Mouse (Mus musculus): Measurements from ENCODE around the gene Pelo. TPM values are rescaled to one million over a fixed set of nuclear protein-coding genes. Genes with fewer than 3 reads are reported as not detected.

The Pelo gene
- polyA plus RNA-seq, 1 experiment = 22.5 TPM

DNA sequence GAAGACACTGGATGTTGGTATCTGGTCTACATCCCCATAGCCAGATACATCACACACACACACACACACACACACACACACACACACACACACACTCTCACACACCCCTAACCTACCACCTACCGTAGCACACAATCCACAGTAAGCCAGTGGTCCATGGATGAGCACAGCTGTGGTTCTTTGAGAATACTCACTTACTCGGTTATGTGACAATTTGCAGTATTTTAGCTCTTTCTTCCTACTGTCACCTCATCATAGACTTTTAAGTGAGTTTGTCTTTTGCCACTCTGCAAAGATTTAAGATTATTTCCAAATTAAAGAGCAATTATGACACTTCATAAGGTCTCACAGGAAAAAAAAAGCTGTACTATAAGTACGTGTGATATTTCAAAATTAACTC, 28.2 kb upstream of the Pelo start:
- Histone ChIP-seq H3K79me3 (ENCODE audit: low read depth) (no peaks in the 10 kb centered on the region), H3K4me3 (ENCODE audit: insufficient read depth, poor library complexity, severe bottlenecking) (no peak overlapping the region), H3K79me2 (ENCODE audit: control insufficient read depth, insufficient read depth) (no peaks in the 10 kb centered on the region), H3K27me3 (ENCODE audit: control insufficient read depth, insufficient read depth, insufficient read length) (no peaks in the 10 kb centered on the region), H3K36me3 (ENCODE audit: control insufficient read depth, insufficient read depth) (no peaks in the 10 kb centered on the region), H3ac (ENCODE audit: control insufficient read depth, insufficient read length, low read depth) (no peak overlapping the region)
- TF ChIP-seq MYOD1 (IDR thresholded peaks at IDR 0.05; ENCODE audit: control insufficient read depth, insufficient read length, low read depth) (no peak), USF1 (IDR thresholded peaks at IDR 0.05; ENCODE audit: low read depth) (no peak), CEBPB (IDR thresholded peaks at IDR 0.05; ENCODE audit: low read depth) (no peak)

DNA sequence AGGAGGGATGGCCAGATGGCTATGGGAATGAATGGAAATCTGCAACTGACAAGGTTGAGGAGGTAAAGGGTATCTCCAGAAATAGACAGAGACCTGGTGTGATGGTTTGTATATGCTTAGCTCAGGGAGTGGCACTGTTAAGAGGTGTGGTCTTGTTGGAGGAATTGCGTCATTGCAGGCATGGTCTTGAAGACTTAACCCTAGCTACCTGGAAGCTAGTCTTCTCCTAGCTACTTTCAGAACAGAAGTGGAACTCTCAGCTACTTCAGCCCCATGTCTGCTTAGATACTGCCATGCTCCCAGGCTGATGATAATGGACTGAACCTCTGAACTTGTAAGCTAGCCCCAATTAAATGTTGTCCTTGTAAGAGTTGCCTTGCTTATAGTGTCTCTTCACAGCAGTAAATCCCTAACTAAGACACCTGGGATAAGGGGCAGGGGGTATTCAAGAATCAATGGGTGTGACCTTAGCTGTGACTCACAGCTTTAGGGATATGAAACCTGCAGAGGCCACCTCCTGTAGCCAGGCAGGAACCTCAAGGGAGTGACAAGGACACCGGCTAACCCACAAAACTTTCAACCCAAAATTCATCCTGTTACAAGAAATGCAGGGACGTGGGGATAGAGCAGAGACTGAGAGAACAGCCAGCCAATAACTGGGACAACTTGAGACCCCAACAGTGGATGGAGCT, 27.1 kb upstream of the Pelo start:
- Histone ChIP-seq H3ac (ENCODE audit: control insufficient read depth, insufficient read length, low read depth) (no peak overlapping the region), H3K4me3 (ENCODE audit: insufficient read depth, poor library complexity, severe bottlenecking) (no peak overlapping the region), H3K36me3 (ENCODE audit: control insufficient read depth, insufficient read depth) (no peaks in the 10 kb centered on the region), H3K27me3 (ENCODE audit: control insufficient read depth, insufficient read depth, insufficient read length) (no peaks in the 10 kb centered on the region), H3K79me2 (ENCODE audit: control insufficient read depth, insufficient read depth) (no peaks in the 10 kb centered on the region), H3K79me3 (ENCODE audit: low read depth) (no peaks in the 10 kb centered on the region)
- TF ChIP-seq CTCF (IDR thresholded peaks at IDR 0.05; ENCODE audit: control insufficient read depth, insufficient read depth, insufficient read length) (no peak), MYOG (IDR thresholded peaks at IDR 0.05; ENCODE audit: control insufficient read depth, extremely low read depth, insufficient read length) (no peak), CEBPB (IDR thresholded peaks at IDR 0.05; ENCODE audit: low read depth) (no peak), FOSL1 (IDR thresholded peaks at IDR 0.05; ENCODE audit: insufficient read depth, low read length, poor library complexity, severe bottlenecking) (no peak), MAX (IDR thresholded peaks at IDR 0.05) (no peak), USF1 (IDR thresholded peaks at IDR 0.05; ENCODE audit: low read depth) (no peak), MYOD1 (IDR thresholded peaks at IDR 0.05; ENCODE audit: control insufficient read depth, insufficient read length, low read depth) (no peak)

DNA sequence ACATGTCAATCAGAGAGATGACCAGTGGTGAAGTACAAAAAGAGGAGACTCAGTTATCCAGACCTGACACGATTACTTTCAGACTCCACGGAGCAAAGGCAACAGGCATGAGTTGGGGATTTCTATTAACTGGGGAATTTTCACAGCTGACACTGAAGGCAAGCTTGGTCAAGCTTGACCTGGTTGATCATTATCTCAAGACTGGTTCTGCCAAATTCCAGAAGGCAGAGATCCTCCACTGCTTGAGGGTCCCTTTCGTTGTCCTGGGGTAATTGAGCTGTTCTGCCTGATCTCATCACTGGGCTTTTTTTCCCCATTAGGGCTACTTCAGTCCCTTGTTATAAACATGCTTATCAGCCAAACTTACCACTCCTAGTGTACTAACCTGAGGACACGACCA, 19.6 kb upstream of the Pelo start:
- TF ChIP-seq MYOD1 (IDR thresholded peaks at IDR 0.05; ENCODE audit: control insufficient read depth, insufficient read length, low read depth) (no peak), MYOG (IDR thresholded peaks at IDR 0.05; ENCODE audit: control insufficient read depth, extremely low read depth, insufficient read length) (no peak)
- Histone ChIP-seq H3K36me3 (ENCODE audit: control insufficient read depth, insufficient read depth) (no peaks in the 10 kb centered on the region), H3K27me3 (ENCODE audit: control insufficient read depth, insufficient read depth, insufficient read length) (no peaks in the 10 kb centered on the region), H3ac (ENCODE audit: control insufficient read depth, insufficient read length, low read depth) (no peak overlapping the region), H3K79me3 (ENCODE audit: low read depth) (no peaks in the 10 kb centered on the region), H3K4me3 (ENCODE audit: insufficient read depth, poor library complexity, severe bottlenecking) (no peak overlapping the region), H3K79me2 (ENCODE audit: control insufficient read depth, insufficient read depth) (no peaks in the 10 kb centered on the region)

DNA sequence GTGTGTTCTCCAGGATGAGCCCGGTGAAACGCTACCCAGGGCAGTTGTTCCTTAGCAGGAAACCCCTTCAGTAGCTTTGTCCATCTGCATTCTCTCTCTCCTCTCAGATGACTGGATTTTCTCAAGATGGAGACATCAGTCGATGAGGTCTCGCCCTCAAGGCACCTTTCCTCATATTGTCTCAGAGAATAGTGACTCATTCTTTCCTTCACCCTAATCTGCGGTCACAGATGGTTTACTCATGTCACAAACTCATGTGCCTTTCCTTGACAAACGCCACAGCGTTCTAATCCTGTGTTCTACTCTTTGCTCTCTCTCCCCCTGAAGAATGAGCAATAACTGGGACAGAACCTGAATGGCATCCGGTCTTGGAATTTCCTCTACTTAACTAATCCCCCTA, 17.4 kb upstream of the Pelo start:
- no peaks in the 10 kb centered on the region for H3K79me3 ChIP-seq (ENCODE audit: low read depth)
- no peak overlapping the region for H3ac ChIP-seq (ENCODE audit: control insufficient read depth, insufficient read length, low read depth)
- no peak overlapping the region for H3K4me3 ChIP-seq (ENCODE audit: insufficient read depth, poor library complexity, severe bottlenecking)
- TF ChIP-seq FOSL1 (IDR thresholded peaks at IDR 0.05; ENCODE audit: insufficient read depth, low read length, poor library complexity, severe bottlenecking) (no peak), USF1 (IDR thresholded peaks at IDR 0.05; ENCODE audit: low read depth) (no peak), MAX (IDR thresholded peaks at IDR 0.05) (no peak), CEBPB (IDR thresholded peaks at IDR 0.05; ENCODE audit: low read depth) (no peak), CTCF (IDR thresholded peaks at IDR 0.05; ENCODE audit: control insufficient read depth, insufficient read depth, insufficient read length) (no peak), MYOG (IDR thresholded peaks at IDR 0.05; ENCODE audit: control insufficient read depth, extremely low read depth, insufficient read length) (no peak), MYOD1 (IDR thresholded peaks at IDR 0.05; ENCODE audit: control insufficient read depth, insufficient read length, low read depth) (no peak)
- H3K79me2 ChIP-seq (ENCODE audit: control insufficient read depth, insufficient read depth) = no peaks in the 10 kb centered on the region
- no peaks in the 10 kb centered on the region for H3K36me3 ChIP-seq (ENCODE audit: control insufficient read depth, insufficient read depth)
- H3K27me3 ChIP-seq (ENCODE audit: control insufficient read depth, insufficient read depth, insufficient read length) = no peaks in the 10 kb centered on the region

DNA sequence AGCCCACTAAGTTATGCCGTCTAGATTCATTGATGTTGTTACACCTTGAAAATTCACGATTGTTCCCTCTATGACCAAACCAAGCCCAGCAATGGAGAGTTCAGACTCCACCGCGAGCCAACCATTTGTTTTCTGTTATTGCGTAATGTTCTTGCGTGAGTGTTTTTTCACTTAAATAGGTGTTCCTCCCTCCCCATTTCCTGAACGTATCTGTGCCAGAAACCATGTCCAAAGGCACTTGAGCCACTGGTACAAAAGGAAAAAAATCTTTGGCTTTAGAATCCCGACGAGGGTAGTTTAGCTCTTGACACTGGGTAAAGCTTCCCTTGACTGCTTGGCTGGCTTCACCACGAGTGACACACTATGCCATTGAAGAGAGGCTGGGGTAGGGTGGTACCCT, 16.2 kb upstream of the Pelo start:
- Histone ChIP-seq H3K79me3 (ENCODE audit: low read depth) (no peaks in the 10 kb centered on the region), H3K4me3 (ENCODE audit: insufficient read depth, poor library complexity, severe bottlenecking) (no peak overlapping the region), H3K27me3 (ENCODE audit: control insufficient read depth, insufficient read depth, insufficient read length) (no peaks in the 10 kb centered on the region), H3K36me3 (ENCODE audit: control insufficient read depth, insufficient read depth) (no peaks in the 10 kb centered on the region), H3ac (ENCODE audit: control insufficient read depth, insufficient read length, low read depth) (no peak overlapping the region), H3K79me2 (ENCODE audit: control insufficient read depth, insufficient read depth) (no peaks in the 10 kb centered on the region)
- no peak for TF ChIP-seq CEBPB (IDR thresholded peaks at IDR 0.05; ENCODE audit: low read depth)
- no peak for TF ChIP-seq MYOG (IDR thresholded peaks at IDR 0.05; ENCODE audit: control insufficient read depth, extremely low read depth, insufficient read length)
- no peak for TF ChIP-seq CTCF (IDR thresholded peaks at IDR 0.05; ENCODE audit: control insufficient read depth, insufficient read depth, insufficient read length)
- no peak for TF ChIP-seq USF1 (IDR thresholded peaks at IDR 0.05; ENCODE audit: low read depth)
- TF ChIP-seq MAX (IDR thresholded peaks at IDR 0.05) = no peak
- TF ChIP-seq MYOD1 (IDR thresholded peaks at IDR 0.05; ENCODE audit: control insufficient read depth, insufficient read length, low read depth) = no peak
- no peak for TF ChIP-seq FOSL1 (IDR thresholded peaks at IDR 0.05; ENCODE audit: insufficient read depth, low read length, poor library complexity, severe bottlenecking)

DNA sequence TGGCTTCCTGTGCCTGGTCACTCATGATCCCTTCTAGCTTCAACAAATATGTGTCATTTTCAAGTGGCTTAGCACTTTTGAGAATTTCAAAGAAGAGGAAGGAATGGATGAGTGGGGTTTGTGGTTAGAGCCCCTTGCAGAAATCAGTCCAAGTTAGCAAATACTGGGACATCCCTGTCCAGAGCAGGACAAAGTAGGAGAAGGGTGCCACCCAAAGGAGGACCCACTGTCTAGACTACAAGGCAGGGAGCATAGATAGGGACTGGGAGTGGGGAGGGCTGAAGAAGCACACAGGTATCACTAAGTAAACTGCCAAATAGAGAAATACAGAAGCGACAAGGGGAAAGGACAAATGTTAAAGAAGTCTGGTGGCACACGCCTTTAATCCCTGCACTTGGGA, 12.8 kb upstream of the Pelo start:
- Histone ChIP-seq H3ac (ENCODE audit: control insufficient read depth, insufficient read length, low read depth) (no peak overlapping the region), H3K79me3 (ENCODE audit: low read depth) (no peaks in the 10 kb centered on the region), H3K36me3 (ENCODE audit: control insufficient read depth, insufficient read depth) (no peaks in the 10 kb centered on the region), H3K27me3 (ENCODE audit: control insufficient read depth, insufficient read depth, insufficient read length) (no peaks in the 10 kb centered on the region), H3K79me2 (ENCODE audit: control insufficient read depth, insufficient read depth) (no peaks in the 10 kb centered on the region), H3K4me3 (ENCODE audit: insufficient read depth, poor library complexity, severe bottlenecking) (no peak overlapping the region)
- TF ChIP-seq MYOG (IDR thresholded peaks at IDR 0.05; ENCODE audit: control insufficient read depth, extremely low read depth, insufficient read length) = no peak
- TF ChIP-seq FOSL1 (IDR thresholded peaks at IDR 0.05; ENCODE audit: insufficient read depth, low read length, poor library complexity, severe bottlenecking) = no peak
- no peak for TF ChIP-seq MAX (IDR thresholded peaks at IDR 0.05)
- TF ChIP-seq USF1 (IDR thresholded peaks at IDR 0.05; ENCODE audit: low read depth) = no peak
- TF ChIP-seq CTCF (IDR thresholded peaks at IDR 0.05; ENCODE audit: control insufficient read depth, insufficient read depth, insufficient read length) = no peak
- no peak for TF ChIP-seq CEBPB (IDR thresholded peaks at IDR 0.05; ENCODE audit: low read depth)
- no peak for TF ChIP-seq MYOD1 (IDR thresholded peaks at IDR 0.05; ENCODE audit: control insufficient read depth, insufficient read length, low read depth)
